Mouse (Mus musculus) liver, embryonic 15.5 days (tissue): ENCODE data around the gene Pik3c2g. TPM values are rescaled to one million over a fixed set of nuclear protein-coding genes. Genes with fewer than 3 reads are reported as not detected.

Experiments
- ATAC-seq: fragments of 200-750 bp; cut with Nextera tagmentation; 2 replicates; pipeline ENCODE4 v1.8.0; 2017; ENCODE audit warnings: moderate number of reproducible peaks, mild to moderate bottlenecking, moderate library complexity; ENCODE audit not compliant: insufficient read depth
- H3K27ac ChIP-seq: fragments of 300-500 bp; sonication (generic); replicated peaks from 2 replicates; pipeline ENCODE4 v1.5.1; 2015; ENCODE audit warnings: mild to moderate bottlenecking, inconsistent platforms
- H3K27me3 ChIP-seq: fragments of 300-500 bp; sonication (generic); 2 replicates; pipeline ENCODE4 v1.6.1; 2015; ENCODE audit warnings: mild to moderate bottlenecking, inconsistent platforms
- H3K36me3 ChIP-seq: fragments of 300-500 bp; sonication (generic); replicated peaks from 2 replicates; pipeline ENCODE4 v1.6.1; 2015; ENCODE audit warnings: moderate library complexity, mild to moderate bottlenecking, inconsistent platforms
- H3K4me1 ChIP-seq: fragments of 300-500 bp; sonication (generic); replicated peaks from 2 replicates; pipeline ENCODE4 v1.6.1; 2015; ENCODE audit warnings: inconsistent platforms
- H3K4me2 ChIP-seq: fragments of 300-500 bp; sonication (generic); 2 replicates; pipeline ENCODE4 v1.6.1; 2015; ENCODE audit warnings: moderate library complexity, mild to moderate bottlenecking, inconsistent platforms
- H3K4me3 ChIP-seq: fragments of 300-500 bp; sonication (generic); replicated peaks from 2 replicates; pipeline ENCODE4 v1.5.1; 2015; ENCODE audit warnings: mild to moderate bottlenecking, inconsistent platforms
- H3K9ac ChIP-seq: fragments of 300-500 bp; sonication (generic); 2 replicates; pipeline ENCODE4 v1.6.1; 2015; ENCODE audit warnings: moderate library complexity, mild to moderate bottlenecking, inconsistent platforms
- H3K9me3 ChIP-seq: fragments of 300-500 bp; sonication (generic); replicated peaks from 2 replicates; pipeline ENCODE4 v1.6.1; 2016; ENCODE audit warnings: inconsistent platforms
- WGBS: fragments of 180-500 bp; shearing (Covaris S2); methylation state at CpG from one replicate; pipeline ENCODE4 v1.1.7; 2015; ENCODE audit warnings: mixed read lengths; ENCODE audit not compliant: insufficient replicate concordance; 5-methylcytosine and 5-hydroxymethylcytosine counted together
- polyA plus RNA-seq: library from polyadenylated mRNA; unstranded; fragments of >200 nt; fragmentation: Nextera tagmentation; extraction: Ambion mirVana; gene quantifications from 2 replicates; pipeline ENCODE4 v1.2.1, GENCODE M21; 2015

Gene Pik3c2g
- polyA plus RNA-seq, 1 experiment from 2014 or later: 4.2 TPM

- Histone ChIP-seq H3K36me3 (no peaks in the 10 kb centered on the region), H3K9me3 (no peaks in the 10 kb centered on the region), H3K27me3 (no peaks in the 10 kb centered on the region), H3K4me1 (no peaks in the 10 kb centered on the region), H3K4me3 (no peak overlapping the region), H3K9ac (no peak overlapping the region), H3K4me2 (no peak overlapping the region), H3K27ac (no peak overlapping the region)
- 57% methylated on average over 4 of the region's 4 CpGs for WGBS
- ATAC-seq: no peak
These were observed 256.5 kb downstream of the Pik3c2g start for GRCm38 (mm10) chr6:139843531-139843930.

GRCm38 (mm10) chr6:139846889-139847544, 260.0 kb downstream of the Pik3c2g start:
- no peaks in the 10 kb centered on the region for H3K4me1 ChIP-seq

GRCm38 (mm10) chr6:139849931-139850330, 262.9 kb downstream of the Pik3c2g start:
- Histone ChIP-seq H3K36me3 (no peaks in the 10 kb centered on the region), H3K9ac (no peak overlapping the region), H3K4me3 (no peak overlapping the region), H3K27me3 (no peaks in the 10 kb centered on the region), H3K4me1 (no peaks in the 10 kb centered on the region), H3K9me3 (no peaks in the 10 kb centered on the region), H3K27ac (no peak overlapping the region), H3K4me2 (no peak overlapping the region)
- no peak for ATAC-seq
- WGBS: 54% methylated on average over 3 of the region's 3 CpGs

More at GRCm38 (mm10) chr6:139846889-139847544, 260.0 kb downstream of the Pik3c2g start:
- Histone ChIP-seq H3K27ac (no peak overlapping the region), H3K27me3 (no peaks in the 10 kb centered on the region), H3K9me3 (no peaks in the 10 kb centered on the region), H3K4me3 (no peak overlapping the region), H3K4me2 (no peak overlapping the region), H3K9ac (no peak overlapping the region), H3K36me3 (no peaks in the 10 kb centered on the region)
- ATAC-seq: no peak
- WGBS: 57% methylated on average over 7 of the region's 7 CpGs

GRCm38 (mm10) chr6:139851705-139852603, 264.9 kb downstream of the Pik3c2g start:
- no peak for ATAC-seq

GRCm38 (mm10) chr6:139852836-139853235, 265.8 kb downstream of the Pik3c2g start:
- H3K4me1 ChIP-seq: no peaks in the 10 kb centered on the region
- no peaks in the 10 kb centered on the region for H3K9me3 ChIP-seq
- no peak for ATAC-seq
- no peak overlapping the region for H3K4me2 ChIP-seq
- WGBS: 74% methylated on average over 3 of the region's 3 CpGs
- H3K36me3 ChIP-seq: no peaks in the 10 kb centered on the region
- H3K4me3 ChIP-seq: no peak overlapping the region
- H3K27me3 ChIP-seq: no peaks in the 10 kb centered on the region
- H3K27ac ChIP-seq: no peak overlapping the region
- H3K9ac ChIP-seq: no peak overlapping the region

More at GRCm38 (mm10) chr6:139851705-139852603, 264.9 kb downstream of the Pik3c2g start:
- H3K36me3 ChIP-seq: no peaks in the 10 kb centered on the region
- no peak overlapping the region for H3K27ac ChIP-seq
- H3K9me3 ChIP-seq: no peaks in the 10 kb centered on the region
- no peak overlapping the region for H3K4me2 ChIP-seq
- no peak overlapping the region for H3K9ac ChIP-seq
- H3K4me1 ChIP-seq: no peaks in the 10 kb centered on the region
- 70% methylated on average over 21 of the region's 21 CpGs for WGBS
- no peaks in the 10 kb centered on the region for H3K27me3 ChIP-seq
- no peak overlapping the region for H3K4me3 ChIP-seq

- no peaks in the 10 kb centered on the region for H3K27me3 ChIP-seq
- no peak overlapping the region for H3K9ac ChIP-seq
- no peak overlapping the region for H3K4me2 ChIP-seq
- no peak overlapping the region for H3K4me3 ChIP-seq
- no peaks in the 10 kb centered on the region for H3K9me3 ChIP-seq
- no peak overlapping the region for H3K27ac ChIP-seq
- no peaks in the 10 kb centered on the region for H3K36me3 ChIP-seq
- 78% methylated on average over 3 of the region's 3 CpGs for WGBS
- no peak for ATAC-seq
- no peaks in the 10 kb centered on the region for H3K4me1 ChIP-seq
These were observed 273.1 kb downstream of the Pik3c2g start for GRCm38 (mm10) chr6:139860141-139860540.

- no peaks in the 10 kb centered on the region for H3K27me3 ChIP-seq
- ATAC-seq: no peak
- no peak overlapping the region for H3K9ac ChIP-seq
- no peak overlapping the region for H3K4me3 ChIP-seq
- no peaks in the 10 kb centered on the region for H3K4me1 ChIP-seq
- no peaks in the 10 kb centered on the region for H3K9me3 ChIP-seq
- H3K27ac ChIP-seq: no peak overlapping the region
- H3K4me2 ChIP-seq: no peak overlapping the region
- WGBS: 60% methylated on average over 2 of the region's 2 CpGs
- H3K36me3 ChIP-seq: no peaks in the 10 kb centered on the region
These were observed 274.5 kb downstream of the Pik3c2g start for GRCm38 (mm10) chr6:139861534-139861933.

- no peaks in the 10 kb centered on the region for H3K36me3 ChIP-seq
- no peak overlapping the region for H3K4me2 ChIP-seq
- H3K4me1 ChIP-seq: no peaks in the 10 kb centered on the region
- 73% methylated on average over 18 of the region's 18 CpGs for WGBS
- no peaks in the 10 kb centered on the region for H3K27me3 ChIP-seq
- H3K9ac ChIP-seq: no peak overlapping the region
- H3K27ac ChIP-seq: no peak overlapping the region
- no peak for ATAC-seq
- no peaks in the 10 kb centered on the region for H3K9me3 ChIP-seq
- no peak overlapping the region for H3K4me3 ChIP-seq
These were observed 278.1 kb downstream of the Pik3c2g start for GRCm38 (mm10) chr6:139865059-139865673.

GRCm38 (mm10) chr6:139874418-139875176, 287.6 kb downstream of the Pik3c2g start:
- ATAC-seq: no peak

GRCm38 (mm10) chr6:139876691-139877090, 289.7 kb downstream of the Pik3c2g start:
- H3K4me1 ChIP-seq: no peaks in the 10 kb centered on the region
- H3K4me3 ChIP-seq: no peak overlapping the region
- WGBS: 63% methylated on average over 1 of the region's 1 CpGs
- H3K9me3 ChIP-seq: no peaks in the 10 kb centered on the region
- no peaks in the 10 kb centered on the region for H3K36me3 ChIP-seq
- no peak overlapping the region for H3K4me2 ChIP-seq
- ATAC-seq: no peak
- no peak overlapping the region for H3K27ac ChIP-seq
- no peak overlapping the region for H3K9ac ChIP-seq
- no peaks in the 10 kb centered on the region for H3K27me3 ChIP-seq

More at GRCm38 (mm10) chr6:139874418-139875176, 287.6 kb downstream of the Pik3c2g start:
- no peaks in the 10 kb centered on the region for H3K9me3 ChIP-seq
- H3K4me3 ChIP-seq: no peak overlapping the region
- no peaks in the 10 kb centered on the region for H3K4me1 ChIP-seq
- no peaks in the 10 kb centered on the region for H3K27me3 ChIP-seq
- H3K9ac ChIP-seq: no peak overlapping the region
- no peak overlapping the region for H3K27ac ChIP-seq
- no peaks in the 10 kb centered on the region for H3K36me3 ChIP-seq
- H3K4me2 ChIP-seq: no peak overlapping the region
- 32% methylated on average over 3 of the region's 3 CpGs for WGBS
